Mouse (Mus musculus) CH12.LX (cell line): ENCODE data around the gene Brd3. TPM values are rescaled to one million over a fixed set of nuclear protein-coding genes. Genes with fewer than 3 reads are reported as not detected.
"Not testable (repeated sequence)": the region's sequence is repeated elsewhere in the genome, so short reads cannot be mapped to it uniquely, and the experiment has no call there.

Experiments
- DNase-seq: peaks from one replicate; pipeline ENCODE4 v3.0.0-alpha.2; 2013; ENCODE audit errors: extremely low read depth
- H3K27ac ChIP-seq: 2 replicates; pipeline ENCODE4 v1.5.1; 2012; ENCODE audit warnings: low read depth, mild to moderate bottlenecking, control low read depth, moderate library complexity; ENCODE audit not compliant: insufficient read depth
- H3K27me3 ChIP-seq: replicated peaks from 2 replicates; pipeline ENCODE3; 2012; ENCODE audit warnings: inconsistent platforms
- H3K36me3 ChIP-seq, 2 experiments: replicated peaks in 1 of 2; 2 replicates each; pipeline versions ENCODE3 to v1.6.1; 2012; ENCODE audit warnings: inconsistent platforms in 1 of 2, low read length in 1 of 2, mild to moderate bottlenecking in 1 of 2, mixed read lengths in 1 of 2, moderate library complexity in 1 of 2; ENCODE audit not compliant: control insufficient read depth in 1 of 2, insufficient read depth in 1 of 2
- H3K4me1 ChIP-seq, 2 experiments: 2 replicates each; pipeline ENCODE4 v1.6.1; 2012; ENCODE audit warnings: inconsistent platforms in 1 of 2, moderate library complexity in 1 of 2; ENCODE audit not compliant: insufficient read depth in 2 of 2, control insufficient read depth in 1 of 2
- H3K4me2 ChIP-seq: 2 replicates; pipeline ENCODE4 v1.6.1; 2012; ENCODE audit warnings: low read depth, mild to moderate bottlenecking, control low read depth; ENCODE audit not compliant: poor library complexity, insufficient read depth, severe bottlenecking
- H3K4me3 ChIP-seq, 3 experiments: fragments of 150-350 bp in 1 of 3; sonication (generic) in 1 of 3; replicated peaks in 1 of 3; 2 replicates each; pipeline versions ENCODE3 to v1.5.1; 2011 to 2012; ENCODE audit warnings: low read depth in 2 of 3, low read length in 2 of 3, mild to moderate bottlenecking in 2 of 3, moderate library complexity in 2 of 3, control low read depth in 1 of 3, improper control_type of control experiment in 1 of 3, inconsistent platforms in 1 of 3, mixed read lengths in 1 of 3; ENCODE audit not compliant: poor library complexity in 1 of 3
- H3K79me2 ChIP-seq: replicated peaks from 2 replicates; pipeline ENCODE4 v1.6.1; 2012; ENCODE audit warnings: mild to moderate bottlenecking, moderate library complexity; ENCODE audit not compliant: control insufficient read depth, poor library complexity, insufficient read depth, severe bottlenecking; ENCODE audit errors: extremely low read depth
- H3K9ac ChIP-seq: 2 replicates; pipeline ENCODE4 v1.6.1; 2012; ENCODE audit warnings: low read depth, mild to moderate bottlenecking, control low read depth, moderate library complexity; ENCODE audit not compliant: insufficient read depth
- H3K9me3 ChIP-seq: replicated peaks from 2 replicates; pipeline ENCODE3; 2012; ENCODE audit warnings: low read length, inconsistent platforms, mixed read lengths
- CHD1 ChIP-seq: IDR thresholded peaks from 2 replicates; pipeline ENCODE4 v1.6.1; 2012; ENCODE audit warnings: low read depth, low read length, improper control_type of control experiment, inconsistent platforms
- CHD2 ChIP-seq: IDR thresholded peaks from 2 replicates; pipeline ENCODE4 v1.6.1; 2011; ENCODE audit warnings: low read length, improper control_type of control experiment
- ETS1 ChIP-seq: conservative IDR thresholded peaks from 2 replicates; pipeline ENCODE4 v1.6.1; 2012; ENCODE audit warnings: low read depth, mild to moderate bottlenecking, inconsistent platforms, low read length, improper control_type of control experiment, moderate library complexity
- GABPA ChIP-seq: IDR thresholded peaks from 2 replicates; pipeline ENCODE4 v1.6.1; 2012; ENCODE audit warnings: low read depth, low read length, improper control_type of control experiment, inconsistent platforms; ENCODE audit not compliant: insufficient replicate concordance
- MAX ChIP-seq: IDR thresholded peaks from 2 replicates; pipeline ENCODE4 v1.6.1; 2011; ENCODE audit warnings: low read length, improper control_type of control experiment
- MAZ ChIP-seq: IDR thresholded peaks from 2 replicates; pipeline ENCODE4 v1.6.1; 2012; ENCODE audit warnings: low read depth, mild to moderate bottlenecking, inconsistent platforms, low read length, improper control_type of control experiment, moderate library complexity
- MXI1 ChIP-seq: IDR thresholded peaks from 2 replicates; pipeline ENCODE4 v1.6.1; 2011; ENCODE audit warnings: mild to moderate bottlenecking, low read depth, low read length, improper control_type of control experiment
- POLR2AphosphoS2 ChIP-seq: IDR thresholded peaks from 2 replicates; pipeline ENCODE4 v1.6.1; 2011; ENCODE audit warnings: low read depth, low read length, improper control_type of control experiment
- SIN3A ChIP-seq: IDR thresholded peaks from 2 replicates; pipeline ENCODE4 v1.6.1; 2012; ENCODE audit warnings: low read length, improper control_type of control experiment, inconsistent platforms
- TBP ChIP-seq: conservative IDR thresholded peaks from 2 replicates; pipeline ENCODE4 v1.6.1; 2011; ENCODE audit warnings: low read depth, low read length, improper control_type of control experiment
- UBTF ChIP-seq: IDR thresholded peaks from 2 replicates; pipeline ENCODE4 v1.6.1; 2012; ENCODE audit warnings: low read depth, mild to moderate bottlenecking, inconsistent platforms, low read length, improper control_type of control experiment, moderate library complexity
- ZC3H11A ChIP-seq: IDR thresholded peaks from 2 replicates; pipeline ENCODE4 v1.6.1; 2012; ENCODE audit warnings: low read depth, mild to moderate bottlenecking, inconsistent platforms, low read length, improper control_type of control experiment
- dilution Hi-C: fragments of 300-500 bp; cut with MboI; formaldehyde crosslinking; loops from 2 replicates; pipeline ENCODE4 v1.14.3; 2020; ENCODE audit warnings: low sequenced_read_pairs; ENCODE audit not compliant: extremely low pct_unique_long_range_greater_than_20kb, extremely low pct_ligation_motif_present
- in situ Hi-C: fragments of 300-500 bp; cut with MboI; formaldehyde crosslinking; loops from 3 replicates; pipeline ENCODE4 v1.14.3; 2019; ENCODE audit warnings: low sequenced_read_pairs, low pct_ligation_motif_present, low pct_unique_long_range_greater_than_20kb, mixed read lengths
- polyA plus RNA-seq: library from polyadenylated mRNA; unstranded; fragments of >175 nt; gene quantifications from 2 replicates; pipeline ENCODE4 v1.2.1, GENCODE M21; 2012; ENCODE audit warnings: low read depth; ENCODE audit not compliant: insufficient read length
- total RNA-seq, 2 experiments: library from RNA; depleted of rRNA; stranded (reverse); fragments of 300-350 nt in 1 of 2; fragments of >200 nt in 1 of 2; gene quantifications; 2 replicates each; pipeline ENCODE4 v1.2.3; 2012 to 2014

Brd3 gene
- total and polyA plus RNA-seq, 3 experiments, result 2.5 to 17.1 (median 6.6) TPM

GRCm38 (mm10) chr2:27547326-27547725 is 39.9 kb upstream of the Brd3 start:
- peaks cover 21% of the 10 kb centered on the region for H3K9me3 ChIP-seq
- in situ Hi-C loops (no loop called here), dilution Hi-C loops (no loop called here)
- TF ChIP-seq SIN3A (no peak), CHD2 (no peak), ETS1 (no peak), POLR2AphosphoS2 (no peak), TBP (no peak), MAZ (no peak), GABPA (no peak), MXI1 (no peak), UBTF (no peak), MAX (no peak), CHD1 (no peak), ZC3H11A (no peak)
- no peak overlapping the region for H3K4me3 ChIP-seq
- no peaks in the 10 kb centered on the region for H3K4me1 ChIP-seq
- H3K27me3 ChIP-seq, result peaks cover 2% of the 10 kb centered on the region
- H3K9ac ChIP-seq, result no peak overlapping the region
- DNase-seq, result no peak
- no peak overlapping the region for H3K4me2 ChIP-seq
- no peaks in the 10 kb centered on the region for H3K79me2 ChIP-seq
- no peak overlapping the region for H3K27ac ChIP-seq
- H3K36me3 ChIP-seq, result peaks cover 0 to 9% of the 10 kb centered on the region in 2 experiments

DNA sequence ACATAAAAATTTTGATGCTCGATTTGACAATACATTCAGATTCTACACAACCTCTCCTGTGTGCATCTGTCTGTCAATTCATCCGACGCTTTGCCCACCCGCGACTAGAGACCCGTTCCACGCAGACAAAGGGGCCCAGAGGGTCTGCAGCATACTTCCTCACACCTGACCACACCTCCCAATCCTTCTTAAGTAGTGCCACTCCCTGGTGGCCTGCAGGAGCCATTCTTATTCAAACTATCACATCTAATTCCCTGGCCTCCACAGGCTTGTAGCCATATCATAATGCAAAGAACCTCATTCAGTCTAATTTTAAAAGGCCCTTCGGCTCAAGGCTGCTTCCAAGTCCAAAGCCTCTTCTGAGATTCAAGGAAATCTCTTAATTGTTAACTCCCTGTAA is 38.6 kb upstream of the Brd3 start:
- DNase-seq, H3K36me3 ChIP-seq, H3K4me3 ChIP-seq, H3K4me2 ChIP-seq, in situ Hi-C loops, H3K27me3 ChIP-seq, H3K27ac ChIP-seq, H3K4me1 ChIP-seq, H3K79me2 ChIP-seq, dilution Hi-C loops, H3K9ac ChIP-seq: not testable (repeated sequence)
- peaks cover 21% of the 10 kb centered on the region for H3K9me3 ChIP-seq

DNA sequence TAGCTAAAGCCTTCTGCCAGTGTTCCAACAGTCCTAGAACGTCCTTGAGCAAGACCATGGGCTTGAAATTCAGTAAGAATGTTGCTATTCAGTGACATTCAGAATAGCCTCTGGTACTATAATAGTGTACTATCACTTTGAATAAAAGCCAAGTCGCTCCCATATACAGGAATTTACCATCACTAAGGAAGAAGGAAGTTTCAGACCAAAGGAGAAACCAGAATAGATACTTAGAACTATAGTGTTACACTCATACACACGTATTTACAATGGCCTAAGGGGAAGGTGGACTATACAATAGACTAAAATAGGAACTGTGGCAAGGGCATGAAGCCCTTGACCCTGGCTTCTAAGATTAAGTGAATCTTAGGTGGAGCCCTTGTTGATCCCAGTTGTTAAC is 38.1 kb upstream of the Brd3 start:
- in situ Hi-C loops, H3K36me3 ChIP-seq, H3K9ac ChIP-seq, H3K79me2 ChIP-seq, H3K27me3 ChIP-seq, H3K4me3 ChIP-seq, DNase-seq, dilution Hi-C loops, H3K4me2 ChIP-seq, H3K27ac ChIP-seq: not testable (repeated sequence)
- Histone ChIP-seq H3K9me3 (peaks cover 21% of the 10 kb centered on the region), H3K4me1 (peaks cover 4 to 10% of the 10 kb centered on the region in 2 experiments; a peak in 3 of 4 replicates)
